Comparison of ENCODE assay signal across 8 mouse cellular contexts in the genomic region with DNA sequence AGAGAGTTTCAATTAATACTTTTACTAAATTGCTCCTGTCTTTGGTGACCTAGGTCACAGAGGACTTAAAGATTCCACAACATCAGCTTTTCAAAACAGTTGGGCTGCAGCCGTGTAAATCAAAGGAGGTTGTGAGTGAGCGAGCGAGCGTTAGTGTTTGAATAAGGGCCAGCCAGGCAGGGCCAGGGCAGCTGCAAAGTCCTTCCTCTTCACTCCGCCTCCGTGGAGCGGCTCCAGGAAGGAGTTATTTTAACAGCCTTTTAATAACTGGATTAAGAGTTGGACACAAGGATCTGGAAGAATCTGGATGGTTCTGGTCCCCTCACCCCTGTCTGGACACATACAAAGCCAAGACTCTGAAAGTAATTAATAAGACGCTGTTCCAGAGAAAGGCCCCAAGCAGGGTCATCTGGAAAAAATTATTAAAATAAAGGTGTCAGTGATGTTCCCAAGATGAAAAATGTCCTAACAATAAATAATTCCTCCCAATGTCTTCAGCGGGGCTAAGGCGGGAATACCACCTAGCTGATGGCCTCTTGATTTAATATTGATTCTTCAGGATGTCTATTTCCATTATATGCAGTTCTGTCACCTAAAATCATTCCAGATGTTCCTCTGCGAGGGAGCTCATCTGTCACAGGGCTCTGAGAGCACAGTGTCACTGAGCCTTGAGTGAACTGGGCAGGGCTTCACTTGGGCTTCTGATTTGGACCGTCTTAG.
A peak's percentile ranks its signal among the peaks of the same experiment; 100 is the strongest.
DNase-seq lines count a peak whose midpoint lies in the region; ATAC-seq lines count a peak whose summit lies in the region.

No protein-coding gene starts in this region.

- no peaks in the 10 kb centered on the region for H3K36me3 ChIP-seq in midbrain, embryonic 12.5 days
- no peaks in the 10 kb centered on the region for H3K36me3 ChIP-seq in midbrain, embryonic 15.5 days (replicated peaks)
- H3K36me3 ChIP-seq in heart, embryonic 14.5 days (ENCODE audit: control insufficient read depth, insufficient read depth, low read length), result no peaks in the 10 kb centered on the region
- H3K36me3 ChIP-seq in limb, embryonic 12.5 days, result no peaks in the 10 kb centered on the region
- H3K36me3 ChIP-seq in stomach, embryonic 15.5 days, result no peaks in the 10 kb centered on the region

- no peak overlapping the region for H3K4me2 ChIP-seq in midbrain, embryonic 12.5 days (replicated peaks)
- no peak overlapping the region for H3K4me2 ChIP-seq in midbrain, embryonic 15.5 days
- H3K4me2 ChIP-seq in heart, embryonic 14.5 days (ENCODE audit: low read length), result no peak overlapping the region
- peak overlapping the region; percentile 23; the same call in 1 of the 2 replicates for H3K4me2 ChIP-seq in limb, embryonic 12.5 days
- no peak overlapping the region for H3K4me2 ChIP-seq in stomach, embryonic 15.5 days

- no peak overlapping the region for H3K4me3 ChIP-seq in midbrain, embryonic 12.5 days
- no peak overlapping the region for H3K4me3 ChIP-seq in midbrain, embryonic 15.5 days
- no peak overlapping the region for H3K4me3 ChIP-seq in heart, embryonic 14.5 days (ENCODE audit: control insufficient read depth in 1 of 2, insufficient read depth in 1 of 2, low read depth in 1 of 2, low read length in 2 of 2)
- no peak overlapping the region for H3K4me3 ChIP-seq in limb, embryonic 12.5 days (replicated peaks)
- no peak overlapping the region for H3K4me3 ChIP-seq in stomach, embryonic 15.5 days (replicated peaks)

- H3K27ac ChIP-seq in midbrain, embryonic 12.5 days (replicated peaks), result 0 out of 2 replicates have a peak overlapping the region, but pooled peaks have one; percentile 1
- H3K27ac ChIP-seq in midbrain, embryonic 15.5 days, result no peak overlapping the region
- no peak overlapping the region; a peak in 1 of 4 replicates for H3K27ac ChIP-seq in heart, embryonic 14.5 days (replicated peaks in 1 of 2; ENCODE audit: control insufficient read depth in 1 of 2, insufficient read depth in 1 of 2, low read depth in 2 of 2, low read length in 2 of 2)
- 0 out of 2 replicates have a peak overlapping the region, but pooled peaks have one; percentile 1 for H3K27ac ChIP-seq in limb, embryonic 12.5 days
- peak overlapping the region; percentile 65; the same call in 1 of the 2 replicates for H3K27ac ChIP-seq in stomach, embryonic 15.5 days

- 39% methylated on average over 12 of the region's 12 CpGs for WGBS in midbrain, embryonic 12.5 days
- 47% methylated on average over 12 of the region's 12 CpGs for WGBS in midbrain, embryonic 15.5 days
- WGBS in heart, embryonic 14.5 days, result 55% methylated on average over 12 of the region's 12 CpGs
- 11% methylated on average over 12 of the region's 12 CpGs for whole genome bisulfite sequencing in limb, embryonic 12.5 days
- 20% methylated on average over 12 of the region's 12 CpGs for WGBS in stomach, embryonic 15.5 days

- H3K27me3 ChIP-seq in midbrain, embryonic 12.5 days, result no peaks in the 10 kb centered on the region
- H3K27me3 ChIP-seq in midbrain, embryonic 15.5 days (replicated peaks), result no peaks in the 10 kb centered on the region
- no peaks in the 10 kb centered on the region for H3K27me3 ChIP-seq in heart, embryonic 14.5 days (ENCODE audit: control insufficient read depth, insufficient read depth, low read length)
- no peaks in the 10 kb centered on the region for H3K27me3 ChIP-seq in limb, embryonic 12.5 days
- no peaks in the 10 kb centered on the region for H3K27me3 ChIP-seq in stomach, embryonic 15.5 days (replicated peaks)

- DNase-seq in MN1 (ENCODE audit: low spot score), result no peak
- no peak for DNase-seq in right cerebral cortex, postnatal 36 days (ENCODE audit: low spot score in 2 of 2)
- no peak for DNase-seq in thymus, postnatal 10 days (ENCODE audit: low spot score in 2 of 2)

- ATAC-seq in midbrain, embryonic 12.5 days (ENCODE audit: low FRiP score, low read depth), result no peak
- ATAC-seq in midbrain, embryonic 15.5 days (replicated peaks), result no peak
- no peak for ATAC-seq in heart, embryonic 14.5 days (ENCODE audit: insufficient number of reproducible peaks, insufficient read depth, low FRiP score, low read depth)
- ATAC-seq in limb, embryonic 12.5 days (ENCODE audit: insufficient number of reproducible peaks, insufficient read depth, low FRiP score, low TSS enrichment, low read depth), result no peak
- ATAC-seq in stomach, embryonic 15.5 days (ENCODE audit: insufficient read depth, low FRiP score, low read depth), result no peak

- H3K9ac ChIP-seq in midbrain, embryonic 12.5 days (replicated peaks), result no peak overlapping the region
- H3K9ac ChIP-seq in midbrain, embryonic 15.5 days, result no peak overlapping the region
- 0 out of 2 replicates have a peak overlapping the region, but pooled peaks have one; percentile 25 for H3K9ac ChIP-seq in heart, embryonic 14.5 days (ENCODE audit: low read length)
- H3K9ac ChIP-seq in limb, embryonic 12.5 days (replicated peaks), result no peak overlapping the region
- no peak overlapping the region for H3K9ac ChIP-seq in stomach, embryonic 15.5 days

- H3K4me1 ChIP-seq in midbrain, embryonic 12.5 days, result peaks cover 9% of the 10 kb centered on the region; the same call in 1 of the 2 replicates
- H3K4me1 ChIP-seq in midbrain, embryonic 15.5 days, result 0 out of 2 replicates have a peak, but pooled peaks cover 3% of the 10 kb centered on the region
- peaks cover 0 to 9% of the 10 kb centered on the region in 2 experiments; a peak in 2 of 4 replicates for H3K4me1 ChIP-seq in heart, embryonic 14.5 days (ENCODE audit: control insufficient read depth in 2 of 2, insufficient read depth in 2 of 2, low read length in 2 of 2)
- peaks cover 35% of the 10 kb centered on the region for H3K4me1 ChIP-seq in limb, embryonic 12.5 days (replicated peaks)
- H3K4me1 ChIP-seq in stomach, embryonic 15.5 days, result peaks cover 20% of the 10 kb centered on the region

- peaks cover 4% of the 10 kb centered on the region; the same call in 1 of the 2 replicates for H3K9me3 ChIP-seq in midbrain, embryonic 12.5 days
- H3K9me3 ChIP-seq in midbrain, embryonic 15.5 days, result no peaks in the 10 kb centered on the region
- H3K9me3 ChIP-seq in heart, embryonic 14.5 days (ENCODE audit: control insufficient read depth, low read length), result no peaks in the 10 kb centered on the region
- no peaks in the 10 kb centered on the region for H3K9me3 ChIP-seq in limb, embryonic 12.5 days
- no peaks in the 10 kb centered on the region for H3K9me3 ChIP-seq in stomach, embryonic 15.5 days

Comparison
In these comparisons a context has a peak if more than half of its experiments do, and no peak if none do; other contexts are left out.
1. H3K27ac ChIP-seq: peak in midbrain, embryonic 12.5 days (single experiment), limb, embryonic 12.5 days (single experiment) and stomach, embryonic 15.5 days (single experiment); none in midbrain, embryonic 15.5 days (single experiment) and heart, embryonic 14.5 days (0 of 2).